Mouse (Mus musculus) embryonic stem cell, embryonic (primary cell): ENCODE measurements around the gene Paxx.

Experiments
- CTCF ChIA-PET, 4 experiments: fragments of 300-600 bp in 2 of 4; fragments of 350-600 bp in 2 of 4; sonication (Branson Sonifier 250); formaldehyde crosslinking; loops; one replicate each; lab custom pipeline; 2022; ENCODE audit warnings: inconsistent platforms in 2 of 4; lab: Charles Lee
- POLR2A ChIA-PET, 4 experiments: fragments of 300-600 bp in 2 of 4; fragments of 350-600 bp in 2 of 4; sonication (Branson Sonifier 250); formaldehyde crosslinking; loops; one replicate each; lab custom pipeline; 2022; ENCODE audit warnings: antibody characterized with exemption in 4 of 4, inconsistent platforms in 1 of 4; lab: Charles Lee

Gene Paxx

GRCm38 (mm10) chr2:25460551-25461309 lies at the start of gene Paxx:
Gene Paxx (minus strand): TSS chr2:25461094.
- CTCF ChIA-PET, result interaction anchor here in 2 of 4 experiments (0.6 to 1.9 kb wide), 9 partner anchors 10 to 678 kb away, joined by 3 to 6 read pairs (median 4); partner anchors contain the start of gene Abca2 (in 2 of the 2)
- POLR2A ChIA-PET, result interaction anchor here in 2 of 4 experiments (0.6 to 3.0 kb wide), 19 partner anchors 9 to 280 kb away, joined by 3 to 13 read pairs (median 4); partner anchors contain the start of genes Ptgds (in 2 of the 2), Abca2 (in 1 of the 2), Anapc2 (in 1 of the 2) and Nrarp (in 1 of the 2)

GRCm38 (mm10) chr2:25509912-25510311 lies 49.0 kb upstream of the Paxx start:
- POLR2A ChIA-PET, result interaction anchor here in 1 of 4 experiments (0.8 kb wide), 1 partner anchor 97 kb away, joined by 3 read pairs; no protein-coding TSS in a partner anchor
- CTCF ChIA-PET, result interaction anchor here in 2 of 4 experiments (1.0 to 1.1 kb wide), 2 partner anchors 10 to 72 kb away, joined by 3 to 4 read pairs; partner anchors contain the start of gene Ajm1 (in 1 of the 2)

GRCm38 (mm10) chr2:25506964-25507363 lies 46.1 kb upstream of the Paxx start:
- ChIA-PET CTCF (interaction anchor here (0.6 to 1.3 kb wide), 12 partner anchors 9 to 212 kb away, joined by 3 to 8 read pairs (median 4); partner anchors contain the start of genes Ajm1 (in 1 of the 4) and Traf2 (in 1 of the 4)), POLR2A (interaction anchor here in 2 of 4 experiments (0.6 to 1.5 kb wide), 5 partner anchors 9 to 51 kb away, joined by 3 to 8 read pairs (median 3); partner anchors contain the start of gene Edf1 (in 1 of the 2))

- ChIA-PET CTCF (interaction anchor here in 1 of 4 experiments (1.3 kb wide), 1 partner anchor 51 kb away, joined by 3 read pairs; no protein-coding TSS in a partner anchor), POLR2A (interaction anchor here in 2 of 4 experiments (0.5 to 1.4 kb wide), 2 partner anchors 41 to 362 kb away, joined by 3 read pairs; partner anchors contain the start of gene Traf2 (in 1 of the 2))
Observed at GRCm38 (mm10) chr2:25505860-25506259, 45.0 kb upstream of the Paxx start.

- ChIA-PET CTCF (interaction anchor here in 3 of 4 experiments (0.6 kb wide), 3 partner anchors 28 to 276 kb away, joined by 3 to 4 read pairs (median 3); no protein-coding TSS in a partner anchor), POLR2A (interaction anchor here in 1 of 4 experiments (1.4 kb wide), 1 partner anchor 42 kb away, joined by 3 read pairs; the partner anchor contains the start of gene Traf2)
Observed at GRCm38 (mm10) chr2:25505000-25505399, 44.1 kb upstream of the Paxx start.

GRCm38 (mm10) chr2:25504538-25504937 lies 43.6 kb upstream of the Paxx start:
- ChIA-PET POLR2A (interaction anchor here in 2 of 4 experiments (1.0 to 1.4 kb wide), 2 partner anchors 42 to 78 kb away, joined by 3 to 5 read pairs; partner anchors contain the start of gene Traf2 (in 1 of the 2)), CTCF (interaction anchor here in 2 of 4 experiments (0.6 kb wide), 2 partner anchors 28 to 276 kb away, joined by 3 to 4 read pairs; no protein-coding TSS in a partner anchor)

- ChIA-PET POLR2A (interaction anchor here in 2 of 4 experiments (0.5 to 2.0 kb wide), 2 partner anchors 35 to 44 kb away, joined by 3 to 7 read pairs; partner anchors contain the start of gene Traf2 (in 1 of the 2)), CTCF (interaction anchor here in 1 of 4 experiments (0.5 kb wide), 1 partner anchor 35 kb away, joined by 3 read pairs; no protein-coding TSS in a partner anchor)
Observed at GRCm38 (mm10) chr2:25502726-25503125, 41.8 kb upstream of the Paxx start.

- ChIA-PET POLR2A (interaction anchor here in 1 of 4 experiments (0.8 to 2.0 kb wide), 4 partner anchors 34 to 277 kb away, joined by 3 to 7 read pairs (median 3); partner anchors contain the start of genes Traf2 and Tubb4b), CTCF (interaction anchor here in 1 of 4 experiments (0.5 to 0.6 kb wide), 2 partner anchors 36 to 178 kb away, joined by 3 read pairs; no protein-coding TSS in a partner anchor)
Observed at GRCm38 (mm10) chr2:25501593-25502486, 40.9 kb upstream of the Paxx start, which contains the start of gene C8g. Gene C8g (minus strand): TSS chr2:25501719.

- ChIA-PET POLR2A (interaction anchor here in 3 of 4 experiments (0.6 to 2.0 kb wide), 7 partner anchors 33 to 434 kb away, joined by 3 to 7 read pairs (median 3); partner anchors contain the start of genes Traf2 (in 1 of the 3) and Tubb4b (in 1 of the 3)), CTCF (interaction anchor here in 1 of 4 experiments (0.6 kb wide), 1 partner anchor 16 kb away, joined by 7 read pairs; no protein-coding TSS in a partner anchor)
Observed at GRCm38 (mm10) chr2:25500576-25501405, 39.9 kb upstream of the Paxx start, which contains the start of gene Fbxw5. Gene Fbxw5 (plus strand): TSS chr2:25500750.

GRCm38 (mm10) chr2:25500071-25500575 lies 39.2 kb upstream of the Paxx start:
- ChIA-PET POLR2A (interaction anchor here in 3 of 4 experiments (0.6 to 1.3 kb wide), 5 partner anchors 54 to 434 kb away, joined by 3 to 8 read pairs (median 3); partner anchors contain the start of gene Edf1 (in 1 of the 3)), CTCF (interaction anchor here in 2 of 4 experiments (0.6 to 1.4 kb wide), 4 partner anchors 16 to 322 kb away, joined by 3 to 7 read pairs (median 4); partner anchors contain the start of gene Abca2 (in 1 of the 2))

- ChIA-PET CTCF (interaction anchor here in 1 of 4 experiments (0.5 to 2.0 kb wide), 7 partner anchors 8 to 324 kb away, joined by 3 to 7 read pairs (median 4); partner anchors contain the start of gene Abca2), POLR2A (interaction anchor here in 3 of 4 experiments (0.9 to 1.9 kb wide), 4 partner anchors 14 to 59 kb away, joined by 3 to 4 read pairs (median 4); partner anchors contain the start of genes Edf1 (in 1 of the 3) and Traf2 (in 1 of the 3))
Observed at GRCm38 (mm10) chr2:25498622-25499478, 38.0 kb upstream of the Paxx start.

GRCm38 (mm10) chr2:25497846-25498575 lies 37.1 kb upstream of the Paxx start:
- CTCF ChIA-PET, result interaction anchor here in 3 of 4 experiments (0.6 to 2.0 kb wide), 9 partner anchors 9 to 216 kb away, joined by 3 to 8 read pairs (median 4); partner anchors contain the start of genes Abca2 (in 2 of the 3), Mamdc4 (in 1 of the 3) and Phpt1 (in 1 of the 3)

GRCm38 (mm10) chr2:25496462-25496861 lies 35.6 kb upstream of the Paxx start:
- POLR2A ChIA-PET, result interaction anchor here (0.7 to 1.5 kb wide), 8 partner anchors 61 to 959 kb away, joined by 3 to 7 read pairs (median 4); partner anchors contain the start of genes Edf1 (in 2 of the 4), Cysrt1 (in 1 of the 4), Mamdc4 (in 1 of the 4) and Phpt1 (in 1 of the 4)

More at GRCm38 (mm10) chr2:25497846-25498575, 37.1 kb upstream of the Paxx start:
- POLR2A ChIA-PET, result interaction anchor here in 3 of 4 experiments (0.9 to 1.9 kb wide), 7 partner anchors 9 to 166 kb away, joined by 3 to 8 read pairs (median 3); partner anchors contain the start of genes Man1b1 (in 1 of the 3) and Traf2 (in 1 of the 3)

More at GRCm38 (mm10) chr2:25496462-25496861, 35.6 kb upstream of the Paxx start:
- CTCF ChIA-PET, result interaction anchor here (0.6 to 2.0 kb wide), 14 partner anchors 11 to 594 kb away, joined by 3 to 8 read pairs (median 4); partner anchors contain the start of genes Abca2 (in 2 of the 4), Fut7 (in 1 of the 4), Mamdc4 (in 1 of the 4) and Phpt1 (in 1 of the 4)
